ENCODE assay signal across 14 mouse cellular contexts in the genomic region with DNA sequence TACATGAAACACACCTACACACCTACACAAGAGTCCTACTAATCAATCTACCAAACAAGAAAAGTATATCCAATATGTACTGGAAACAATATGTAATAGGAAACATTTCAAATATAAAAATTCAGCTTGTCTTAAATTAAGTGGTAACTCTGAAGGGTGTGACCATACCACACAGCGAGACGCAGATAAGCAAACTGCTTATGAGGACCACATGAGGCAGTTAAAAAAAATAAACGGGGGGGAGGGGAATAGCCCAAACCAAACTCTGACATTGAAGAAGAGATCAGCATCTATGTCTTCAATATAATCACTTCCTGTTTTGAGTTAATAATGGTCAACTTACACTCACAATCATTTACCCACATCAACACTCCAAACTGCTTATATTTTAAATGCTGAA.
"Had no signal": no experiment of that assay in that cellular context is flagged by ENCODE, and none has a peak within 500 bp of the region (broad histone marks: within the 10 kb centered on the region; RNA-seq: fewer than 3 reads in every experiment).

No protein-coding gene starts in this region.

- H3K36me3 ChIP-seq: midbrain, embryonic 15.5 days had no signal

- ATAC-seq: intestine, embryonic 16.5 days; midbrain, embryonic 15.5 days had no signal

- DNase-seq: kidney, adult 2 months; kidney, postnatal 4 days; left cerebral cortex, postnatal 4 days; lung, adult 18-20 months; lung, postnatal 36 days; right cerebral cortex, postnatal 14 days; thymus, postnatal 4 days had no signal

- H3K9me3 ChIP-seq: limb, embryonic 13.5 days; midbrain, embryonic 15.5 days; neural tube, embryonic 12.5 days had no signal

- H3K4me3 ChIP-seq: layer of hippocampus, adult 2 months; limb, embryonic 13.5 days; midbrain, embryonic 15.5 days; neural tube, embryonic 12.5 days had no signal

- H3K27me3 ChIP-seq: limb, embryonic 13.5 days; midbrain, embryonic 15.5 days; neural tube, embryonic 12.5 days had no signal

- H3K4me2 ChIP-seq: limb, embryonic 13.5 days; midbrain, embryonic 11.5 days; midbrain, embryonic 15.5 days; neural tube, embryonic 12.5 days had no signal

- H3K27ac ChIP-seq: kidney, postnatal 0 days; layer of hippocampus, adult 2 months; limb, embryonic 13.5 days; midbrain, embryonic 15.5 days; neural tube, embryonic 12.5 days had no signal

- H3K9ac ChIP-seq: limb, embryonic 13.5 days; midbrain, embryonic 15.5 days; neural tube, embryonic 12.5 days had no signal
